Mouse (Mus musculus): ENCODE data around the gene Ulk4. TPM values are rescaled to one million over a fixed set of nuclear protein-coding genes. Genes with fewer than 3 reads are reported as not detected.

The Ulk4 gene
- total and polyA plus RNA-seq, 2 experiments from 2014 or later, result 8.1 to 68.0 TPM

- WGBS, result 96% methylated on average over 5 of the region's 5 CpGs
- ATAC-seq (ENCODE audit: low FRiP score), result no peak
- no peak for DNase-seq (ENCODE audit: low spot score)
- no peak overlapping the region for H3K4me3 ChIP-seq (ENCODE audit: low read depth, low read length)
- H3K27me3 ChIP-seq (ENCODE audit: insufficient read depth, low read length), result no peaks in the 10 kb centered on the region
- no peak overlapping the region for H3K27ac ChIP-seq (ENCODE audit: low read depth, low read length)
- no peaks in the 10 kb centered on the region for H3K36me3 ChIP-seq (ENCODE audit: insufficient read depth, low read length)
- no peak for TF ChIP-seq CTCF (IDR thresholded peaks at IDR 0.05)
- H3K9me3 ChIP-seq (ENCODE audit: low read length), result no peaks in the 10 kb centered on the region
- peaks cover 7% of the 10 kb centered on the region; the same call in 1 of the 2 replicates for H3K4me1 ChIP-seq (ENCODE audit: insufficient read depth, low read length)
- no peak overlapping the region for H3K9ac ChIP-seq (replicated peaks; ENCODE audit: low read length, poor library complexity, severe bottlenecking)
- no peak overlapping the region for H3K4me2 ChIP-seq (ENCODE audit: low read depth, low read length, poor library complexity, severe bottlenecking)
Measured at GRCm38 (mm10) chr9:120985009-120985408, 292.0 kb downstream of the Ulk4 start.

- Histone ChIP-seq H3K27me3 (ENCODE audit: insufficient read depth, low read length) (no peaks in the 10 kb centered on the region), H3K4me3 (ENCODE audit: low read depth, low read length) (no peak overlapping the region), H3K27ac (ENCODE audit: low read depth, low read length) (no peak overlapping the region), H3K9ac (replicated peaks; ENCODE audit: low read length, poor library complexity, severe bottlenecking) (no peak overlapping the region), H3K4me2 (ENCODE audit: low read depth, low read length, poor library complexity, severe bottlenecking) (no peak overlapping the region), H3K4me1 (ENCODE audit: insufficient read depth, low read length) (peaks cover 9% of the 10 kb centered on the region; the same call in 1 of the 2 replicates), H3K9me3 (ENCODE audit: low read length) (no peaks in the 10 kb centered on the region), H3K36me3 (ENCODE audit: insufficient read depth, low read length) (no peaks in the 10 kb centered on the region)
- TF ChIP-seq CTCF (IDR thresholded peaks at IDR 0.05), result no peak
- 75% methylated on average over 5 of the region's 5 CpGs for WGBS
- ATAC-seq (ENCODE audit: low FRiP score) (no peak), DNase-seq (ENCODE audit: low spot score) (no peak)
Measured at GRCm38 (mm10) chr9:120984509-120984908, 292.5 kb downstream of the Ulk4 start.

- DNase-seq (ENCODE audit: low spot score) (no peak), ATAC-seq (ENCODE audit: low FRiP score) (no peak)
- Histone ChIP-seq H3K36me3 (ENCODE audit: insufficient read depth, low read length) (no peaks in the 10 kb centered on the region), H3K4me3 (ENCODE audit: low read depth, low read length) (no peak overlapping the region), H3K4me2 (ENCODE audit: low read depth, low read length, poor library complexity, severe bottlenecking) (no peak overlapping the region), H3K4me1 (ENCODE audit: insufficient read depth, low read length) (peaks cover 9% of the 10 kb centered on the region; the same call in 1 of the 2 replicates), H3K27ac (ENCODE audit: low read depth, low read length) (no peak overlapping the region), H3K9me3 (ENCODE audit: low read length) (no peaks in the 10 kb centered on the region), H3K27me3 (ENCODE audit: insufficient read depth, low read length) (no peaks in the 10 kb centered on the region), H3K9ac (replicated peaks; ENCODE audit: low read length, poor library complexity, severe bottlenecking) (no peak overlapping the region)
- 91% methylated on average over 8 of the region's 8 CpGs for WGBS
- no peak for TF ChIP-seq CTCF (IDR thresholded peaks at IDR 0.05)
Measured at GRCm38 (mm10) chr9:120983849-120984248, 293.1 kb downstream of the Ulk4 start.

GRCm38 (mm10) chr9:120981777-120982176 is 295.2 kb downstream of the Ulk4 start:
- ATAC-seq (ENCODE audit: low FRiP score), result no peak
- no peak overlapping the region for H3K4me2 ChIP-seq (ENCODE audit: low read depth, low read length, poor library complexity, severe bottlenecking)
- H3K27ac ChIP-seq (ENCODE audit: low read depth, low read length), result no peak overlapping the region
- no peak for TF ChIP-seq CTCF (IDR thresholded peaks at IDR 0.05)
- H3K9me3 ChIP-seq (ENCODE audit: low read length), result no peaks in the 10 kb centered on the region
- no peak overlapping the region for H3K9ac ChIP-seq (replicated peaks; ENCODE audit: low read length, poor library complexity, severe bottlenecking)
- no peak for DNase-seq (ENCODE audit: low spot score)
- H3K4me1 ChIP-seq (ENCODE audit: insufficient read depth, low read length), result 0 out of 2 replicates have a peak, but pooled peaks cover 4% of the 10 kb centered on the region
- no peak overlapping the region for H3K4me3 ChIP-seq (ENCODE audit: low read depth, low read length)
- no peaks in the 10 kb centered on the region for H3K36me3 ChIP-seq (ENCODE audit: insufficient read depth, low read length)
- 83% methylated on average over 7 of the region's 7 CpGs for WGBS
- H3K27me3 ChIP-seq (ENCODE audit: insufficient read depth, low read length), result no peaks in the 10 kb centered on the region

GRCm38 (mm10) chr9:120976856-120977255 is 300.1 kb downstream of the Ulk4 start:
- TF ChIP-seq CTCF (IDR thresholded peaks at IDR 0.05), result no peak
- no peak for ATAC-seq (ENCODE audit: low FRiP score)
- WGBS, result 95% methylated on average over 4 of the region's 4 CpGs
- Histone ChIP-seq H3K4me1 (ENCODE audit: insufficient read depth, low read length) (0 out of 2 replicates have a peak, but pooled peaks cover 4% of the 10 kb centered on the region), H3K4me2 (ENCODE audit: low read depth, low read length, poor library complexity, severe bottlenecking) (no peak overlapping the region), H3K27ac (ENCODE audit: low read depth, low read length) (no peak overlapping the region), H3K4me3 (ENCODE audit: low read depth, low read length) (no peak overlapping the region), H3K9me3 (ENCODE audit: low read length) (no peaks in the 10 kb centered on the region), H3K9ac (replicated peaks; ENCODE audit: low read length, poor library complexity, severe bottlenecking) (no peak overlapping the region), H3K27me3 (ENCODE audit: insufficient read depth, low read length) (no peaks in the 10 kb centered on the region), H3K36me3 (ENCODE audit: insufficient read depth, low read length) (no peaks in the 10 kb centered on the region)
- DNase-seq (ENCODE audit: low spot score), result no peak

GRCm38 (mm10) chr9:120976158-120976557 is 300.8 kb downstream of the Ulk4 start:
- no peak overlapping the region for H3K9ac ChIP-seq (replicated peaks; ENCODE audit: low read length, poor library complexity, severe bottlenecking)
- DNase-seq (ENCODE audit: low spot score) (peak; percentile 91), ATAC-seq (ENCODE audit: low FRiP score) (peak; percentile 82)
- H3K9me3 ChIP-seq (ENCODE audit: low read length), result no peaks in the 10 kb centered on the region
- H3K27ac ChIP-seq (ENCODE audit: low read depth, low read length), result no peak overlapping the region
- H3K4me2 ChIP-seq (ENCODE audit: low read depth, low read length, poor library complexity, severe bottlenecking), result no peak overlapping the region
- no peaks in the 10 kb centered on the region for H3K27me3 ChIP-seq (ENCODE audit: insufficient read depth, low read length)
- H3K36me3 ChIP-seq (ENCODE audit: insufficient read depth, low read length), result no peaks in the 10 kb centered on the region
- 0 out of 2 replicates have a peak, but pooled peaks cover 4% of the 10 kb centered on the region for H3K4me1 ChIP-seq (ENCODE audit: insufficient read depth, low read length)
- H3K4me3 ChIP-seq (ENCODE audit: low read depth, low read length), result no peak overlapping the region
- 56% methylated on average over 5 of the region's 5 CpGs for WGBS
- TF ChIP-seq CTCF (IDR thresholded peaks at IDR 0.05), result no peak

All from midbrain, postnatal 0 days (tissue).